Mouse (Mus musculus) heart, embryonic 14.5 days (tissue): Measurements from ENCODE around the gene Cachd1. TPM values are rescaled to one million over a fixed set of nuclear protein-coding genes. Genes with fewer than 3 reads are reported as not detected.

Experiments
- ATAC-seq: fragments of 200-750 bp; cut with Nextera tagmentation; 2 replicates; pipeline ENCODE4 v1.8.0; 2017; ENCODE audit warnings: low read depth, moderate TSS enrichment; ENCODE audit not compliant: insufficient number of reproducible peaks, insufficient read depth, low FRiP score
- H3K27ac ChIP-seq, 2 experiments: fragments of 200-500 bp in 1 of 2; fragments of 300-500 bp in 1 of 2; sonication (generic) in 1 of 2; replicated peaks in 1 of 2; 2 replicates each; pipeline ENCODE4 v1.5.1; 2012 to 2014; ENCODE audit warnings: low read depth in 2 of 2, low read length in 2 of 2, control low read depth in 1 of 2, mild to moderate bottlenecking in 1 of 2, mixed read lengths in 1 of 2; ENCODE audit not compliant: control insufficient read depth in 1 of 2, insufficient read depth in 1 of 2
- H3K27me3 ChIP-seq: fragments of 300-500 bp; sonication (generic); 2 replicates; pipeline ENCODE4 v1.6.1; 2014; ENCODE audit warnings: mild to moderate bottlenecking, low read length, control low read depth; ENCODE audit not compliant: control insufficient read depth, insufficient read depth
- H3K36me3 ChIP-seq: fragments of 300-500 bp; sonication (generic); 2 replicates; pipeline ENCODE4 v1.6.1; 2014; ENCODE audit warnings: mild to moderate bottlenecking, control low read depth, low read length, mixed read lengths; ENCODE audit not compliant: control insufficient read depth, insufficient read depth
- H3K4me1 ChIP-seq, 2 experiments: fragments of 200-500 bp in 1 of 2; fragments of 300-500 bp in 1 of 2; sonication (generic) in 1 of 2; 2 replicates each; pipeline ENCODE4 v1.6.1; 2012 to 2014; ENCODE audit warnings: low read length in 2 of 2, control low read depth in 1 of 2, mixed read lengths in 1 of 2; ENCODE audit not compliant: control insufficient read depth in 2 of 2, insufficient read depth in 2 of 2
- H3K4me2 ChIP-seq: fragments of 300-500 bp; sonication (generic); 2 replicates; pipeline ENCODE4 v1.6.1; 2014; ENCODE audit warnings: mild to moderate bottlenecking, low read length
- H3K4me3 ChIP-seq, 2 experiments: fragments of 200-500 bp in 1 of 2; fragments of 300-500 bp in 1 of 2; sonication (generic) in 1 of 2; 2 replicates each; pipeline ENCODE4 v1.5.1; 2012 to 2014; ENCODE audit warnings: low read length in 2 of 2, mild to moderate bottlenecking in 2 of 2, control low read depth in 1 of 2, low read depth in 1 of 2, moderate library complexity in 1 of 2; ENCODE audit not compliant: control insufficient read depth in 1 of 2, insufficient read depth in 1 of 2
- H3K9ac ChIP-seq: fragments of 300-500 bp; sonication (generic); 2 replicates; pipeline ENCODE4 v1.6.1; 2014; ENCODE audit warnings: mild to moderate bottlenecking, low read length
- H3K9me3 ChIP-seq: fragments of 300-500 bp; sonication (generic); 2 replicates; pipeline ENCODE4 v1.6.1; 2016; ENCODE audit warnings: low read length, control low read depth; ENCODE audit not compliant: control insufficient read depth
- WGBS: fragments of 180-500 bp; shearing (Covaris S2); extraction: QIAGEN DNeasy Blood & Tissue Kit; methylation state at CpG from one replicate; pipeline ENCODE4 v1.1.7; 2014; 5-methylcytosine and 5-hydroxymethylcytosine counted together
- polyA plus RNA-seq: library from polyadenylated mRNA; unstranded; fragments of >200 nt; fragmentation: Nextera tagmentation; extraction: Ambion mirVana; gene quantifications from 2 replicates; pipeline ENCODE4 v1.2.1, GENCODE M21; 2014

The Cachd1 gene
- polyA plus RNA-seq, 1 experiment from 2014 or later: 9.2 TPM

DNA sequence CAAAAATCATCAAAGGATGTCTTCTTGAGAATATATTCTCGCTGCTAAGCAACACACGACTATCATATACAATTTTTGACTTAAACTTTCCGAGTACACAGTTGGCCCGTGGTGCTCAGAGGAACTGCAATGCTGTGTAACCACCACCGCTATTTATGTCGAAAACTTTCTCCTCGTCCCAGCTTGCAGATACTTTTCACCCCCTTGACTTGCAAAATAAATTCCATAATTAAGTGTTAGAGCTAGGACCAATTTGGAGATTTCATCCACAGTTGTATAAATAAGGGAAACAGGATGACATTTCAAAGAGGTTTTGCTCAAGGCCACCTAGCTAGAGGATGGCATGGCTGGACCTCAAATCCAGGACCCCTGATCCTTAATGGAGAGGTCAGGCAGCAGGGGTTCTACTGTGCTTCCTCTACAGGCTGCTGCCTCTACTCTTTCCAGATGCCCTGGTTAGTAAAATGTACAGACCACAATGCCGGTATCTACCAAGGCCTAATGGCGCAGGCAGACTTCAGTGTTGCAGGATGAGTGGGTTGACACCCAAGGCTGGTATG, 251.5 kb downstream of the Cachd1 start:
- Histone ChIP-seq H3K4me1 (no peaks in the 10 kb centered on the region), H3K27me3 (no peaks in the 10 kb centered on the region), H3K36me3 (no peaks in the 10 kb centered on the region), H3K9ac (no peak overlapping the region), H3K9me3 (peaks cover 3% of the 10 kb centered on the region), H3K27ac (no peak overlapping the region), H3K4me2 (no peak overlapping the region), H3K4me3 (no peak overlapping the region)
- ATAC-seq: no peak
- WGBS: 85% methylated on average over 9 of the region's 9 CpGs

DNA sequence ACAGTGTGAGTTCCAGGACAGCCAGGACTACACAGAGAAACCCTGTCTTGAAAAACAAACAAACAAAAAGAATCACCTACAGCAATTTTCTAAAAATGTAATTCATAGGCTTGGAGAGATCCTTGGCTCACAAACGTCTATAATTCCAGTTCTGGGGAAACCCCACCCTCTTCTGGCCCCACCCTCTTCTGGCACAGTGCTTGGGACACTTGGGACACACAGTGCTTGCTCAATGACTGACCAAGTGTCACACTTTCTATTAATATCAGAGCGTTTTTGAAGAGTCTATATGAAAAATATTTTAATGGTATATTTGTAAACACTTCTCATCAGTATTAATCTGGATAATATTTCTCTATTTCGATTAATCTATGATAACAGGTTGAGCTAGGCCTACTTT, 256.6 kb downstream of the Cachd1 start:
- no peaks in the 10 kb centered on the region for H3K4me1 ChIP-seq
- no peaks in the 10 kb centered on the region for H3K9me3 ChIP-seq
- no peak overlapping the region for H3K9ac ChIP-seq
- no peak overlapping the region for H3K4me2 ChIP-seq
- H3K27ac ChIP-seq: no peak overlapping the region
- WGBS: 69% methylated on average over 3 of the region's 3 CpGs
- H3K4me3 ChIP-seq: no peak overlapping the region
- no peaks in the 10 kb centered on the region for H3K36me3 ChIP-seq
- no peaks in the 10 kb centered on the region for H3K27me3 ChIP-seq
- ATAC-seq: no peak

DNA sequence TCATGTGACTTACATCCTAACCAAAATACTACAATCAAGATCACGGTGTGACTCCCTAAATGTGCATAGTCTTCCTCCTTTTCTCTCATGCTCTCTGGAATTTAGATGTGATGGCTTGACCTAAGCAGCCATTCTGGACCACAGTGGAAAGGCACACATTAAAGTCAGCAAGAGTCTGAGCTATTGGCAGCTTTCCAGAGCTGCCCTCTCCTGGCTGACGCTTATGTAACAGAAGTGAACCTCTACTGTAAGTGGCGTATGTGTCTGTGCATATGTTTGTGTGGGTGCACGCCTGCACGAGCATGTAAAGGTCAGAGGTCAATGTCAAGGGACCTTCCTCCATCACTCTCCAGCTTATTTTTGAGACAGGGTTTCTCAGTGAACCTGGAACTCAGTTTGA, 258.7 kb downstream of the Cachd1 start:
- Histone ChIP-seq H3K9ac (no peak overlapping the region), H3K4me1 (no peaks in the 10 kb centered on the region), H3K9me3 (no peaks in the 10 kb centered on the region), H3K27me3 (no peaks in the 10 kb centered on the region), H3K36me3 (no peaks in the 10 kb centered on the region), H3K4me3 (no peak overlapping the region), H3K4me2 (no peak overlapping the region), H3K27ac (no peak overlapping the region)
- 63% methylated on average over 5 of the region's 5 CpGs for WGBS
- no peak for ATAC-seq

DNA sequence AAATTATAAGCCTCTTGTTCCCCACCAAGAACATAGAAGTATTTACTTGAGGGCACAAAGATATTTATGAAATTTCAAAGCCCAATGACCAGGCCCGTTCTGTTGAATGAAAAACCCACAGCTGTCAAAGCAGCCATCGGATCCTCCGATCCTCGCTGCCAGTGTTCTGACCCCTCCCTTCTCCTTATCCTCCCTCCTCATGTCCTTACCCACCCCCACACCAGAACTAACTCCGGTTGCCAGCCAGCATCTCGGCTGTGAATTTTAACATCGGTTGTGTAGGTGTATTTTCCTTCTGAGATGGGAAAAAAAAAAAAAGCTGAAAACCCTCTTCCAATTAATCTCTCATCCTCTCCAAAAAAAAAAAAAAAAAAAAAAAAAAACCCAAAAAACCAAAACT, 260.7 kb downstream of the Cachd1 start:
- Histone ChIP-seq H3K4me3 (no peak overlapping the region), H3K27me3 (no peaks in the 10 kb centered on the region), H3K27ac (no peak overlapping the region), H3K4me1 (no peaks in the 10 kb centered on the region), H3K4me2 (no peak overlapping the region), H3K9me3 (no peaks in the 10 kb centered on the region), H3K9ac (no peak overlapping the region), H3K36me3 (no peaks in the 10 kb centered on the region)
- whole genome bisulfite sequencing: 62% methylated on average over 7 of the region's 7 CpGs
- ATAC-seq: no peak

DNA sequence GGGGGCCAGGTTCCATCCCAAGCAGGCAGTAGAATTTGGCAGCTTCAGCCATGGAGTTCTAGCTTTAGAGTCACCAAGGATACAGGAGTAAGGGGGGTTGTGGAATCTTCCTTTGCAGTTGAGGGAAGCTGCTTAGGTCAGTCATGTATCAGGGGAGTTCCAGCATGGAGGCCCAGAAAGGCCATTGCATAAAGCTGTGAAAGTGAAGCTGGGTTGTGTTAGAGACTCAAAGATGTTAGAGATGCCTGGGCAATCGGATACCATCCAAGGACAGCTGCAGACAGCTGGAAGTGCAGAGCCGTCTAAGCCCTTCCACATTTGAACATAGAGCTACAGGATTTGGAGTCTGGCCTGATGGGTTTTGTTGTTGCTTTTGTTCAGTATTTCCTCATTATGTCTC, 267.2 kb downstream of the Cachd1 start:
- Histone ChIP-seq H3K4me2 (no peak overlapping the region), H3K27ac (no peak overlapping the region), H3K9ac (no peak overlapping the region), H3K36me3 (no peaks in the 10 kb centered on the region), H3K9me3 (no peaks in the 10 kb centered on the region), H3K4me1 (no peaks in the 10 kb centered on the region), H3K4me3 (no peak overlapping the region), H3K27me3 (no peaks in the 10 kb centered on the region)
- WGBS: 77% methylated on average over 2 of the region's 2 CpGs
- ATAC-seq: no peak

DNA sequence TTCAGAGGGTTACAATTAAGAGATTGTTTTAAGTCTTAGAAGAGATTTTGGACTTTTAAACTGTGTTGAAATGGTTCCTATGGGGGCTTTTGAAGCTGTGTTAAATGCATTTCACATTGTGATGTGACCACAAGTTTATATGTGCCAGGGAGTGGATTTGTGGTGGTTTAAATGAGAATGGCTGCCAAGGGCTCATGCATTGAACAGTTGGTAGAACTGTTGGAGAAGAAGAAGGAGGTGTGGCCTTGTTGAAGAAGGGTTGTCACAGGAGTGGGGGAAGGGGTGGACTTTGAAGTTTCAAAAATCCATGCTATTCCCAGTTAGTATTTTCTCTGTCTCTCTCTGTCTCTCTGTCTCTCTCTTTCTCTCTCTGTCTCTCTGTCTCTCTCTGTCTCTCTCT, 267.7 kb downstream of the Cachd1 start:
- Histone ChIP-seq H3K4me2 (no peak overlapping the region), H3K9ac (no peak overlapping the region), H3K4me3 (no peak overlapping the region), H3K36me3 (no peaks in the 10 kb centered on the region), H3K27ac (no peak overlapping the region), H3K9me3 (no peaks in the 10 kb centered on the region), H3K4me1 (no peaks in the 10 kb centered on the region), H3K27me3 (no peaks in the 10 kb centered on the region)
- no peak for ATAC-seq

DNA sequence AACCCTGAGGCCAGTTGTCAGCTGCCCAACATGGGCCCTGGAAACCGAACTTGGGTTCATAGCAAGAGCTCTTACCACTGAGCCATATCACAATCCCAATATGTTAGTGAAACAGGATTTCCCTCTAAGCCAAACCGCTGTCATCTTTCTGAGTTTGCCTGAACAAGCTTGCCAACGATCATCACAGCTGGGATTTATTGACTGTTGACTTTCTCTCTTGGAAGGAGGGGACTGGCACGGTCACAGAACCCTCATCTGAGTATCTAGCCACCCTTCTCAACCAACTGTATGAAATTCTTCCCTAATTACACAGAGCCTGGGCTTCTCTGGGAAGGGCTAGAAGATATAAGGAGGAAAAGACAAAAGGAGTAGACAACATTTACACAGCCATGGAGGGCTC, 270.1 kb downstream of the Cachd1 start:
- Histone ChIP-seq H3K4me2 (no peak overlapping the region), H3K9ac (no peak overlapping the region), H3K27me3 (no peaks in the 10 kb centered on the region), H3K9me3 (no peaks in the 10 kb centered on the region), H3K27ac (no peak overlapping the region), H3K4me3 (no peak overlapping the region), H3K36me3 (no peaks in the 10 kb centered on the region), H3K4me1 (no peaks in the 10 kb centered on the region)
- ATAC-seq: no peak
- 76% methylated on average over 4 of the region's 4 CpGs for WGBS

DNA sequence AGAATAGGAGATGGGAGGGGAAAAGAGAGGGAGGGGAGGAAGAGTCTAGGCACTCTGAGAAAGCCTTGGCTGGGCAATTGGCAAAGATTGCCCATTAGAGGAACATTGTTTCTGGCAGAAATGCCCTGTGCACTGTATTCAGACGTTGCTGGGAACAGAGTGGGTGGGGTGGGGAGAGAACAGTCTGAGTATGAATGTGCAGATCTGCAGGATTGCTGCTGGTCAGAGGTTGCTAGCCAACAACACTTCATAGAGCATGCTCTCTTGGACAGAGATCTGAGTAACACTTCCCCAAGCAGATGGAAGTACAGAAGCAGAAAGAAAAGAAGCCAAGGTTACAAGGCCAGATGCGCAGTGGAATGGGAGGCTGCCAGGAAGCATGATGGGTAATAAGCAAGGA, 285.7 kb downstream of the Cachd1 start:
- no peaks in the 10 kb centered on the region for H3K9me3 ChIP-seq
- 65% methylated on average over 2 of the region's 2 CpGs for WGBS
- ATAC-seq: no peak
- no peak overlapping the region for H3K4me3 ChIP-seq
- no peak overlapping the region for H3K27ac ChIP-seq
- H3K4me2 ChIP-seq: no peak overlapping the region
- H3K9ac ChIP-seq: no peak overlapping the region
- H3K36me3 ChIP-seq: no peaks in the 10 kb centered on the region
- no peaks in the 10 kb centered on the region for H3K27me3 ChIP-seq
- H3K4me1 ChIP-seq: no peaks in the 10 kb centered on the region
